Mouse (Mus musculus) kidney, embryonic 16.5 days (tissue): ENCODE data around the gene Prlhr. TPM values are rescaled to one million over a fixed set of nuclear protein-coding genes. Genes with fewer than 3 reads are reported as not detected.

Source experiments
- ATAC-seq: fragments of 200-750 bp; cut with Nextera tagmentation; 2 replicates; pipeline ENCODE4 v1.8.0; 2017; ENCODE audit warnings: moderate TSS enrichment; ENCODE audit not compliant: low FRiP score, low TSS enrichment
- H3K27ac ChIP-seq: fragments of 300-500 bp; sonication (generic); 2 replicates; pipeline ENCODE4 v1.5.1; 2014; ENCODE audit warnings: low read length
- H3K27me3 ChIP-seq: fragments of 300-500 bp; sonication (generic); 2 replicates; pipeline ENCODE4 v1.6.1; 2014; ENCODE audit warnings: low read length, control low read depth, mixed read lengths; ENCODE audit not compliant: insufficient read depth
- H3K36me3 ChIP-seq: fragments of 300-500 bp; sonication (generic); 2 replicates; pipeline ENCODE4 v1.6.1; 2014; ENCODE audit warnings: low read length, control low read depth, mixed read lengths; ENCODE audit not compliant: insufficient read depth
- H3K4me1 ChIP-seq: fragments of 300-500 bp; sonication (generic); 2 replicates; pipeline ENCODE4 v1.6.1; 2014; ENCODE audit warnings: low read length, control low read depth, mixed read lengths; ENCODE audit not compliant: insufficient read depth
- H3K4me2 ChIP-seq: fragments of 300-500 bp; sonication (generic); replicated peaks from 2 replicates; pipeline ENCODE4 v1.6.1; 2014; ENCODE audit warnings: low read depth, low read length
- H3K4me3 ChIP-seq: fragments of 300-500 bp; sonication (generic); 2 replicates; pipeline ENCODE4 v1.5.1; 2014; ENCODE audit warnings: mild to moderate bottlenecking, low read length
- H3K9ac ChIP-seq: fragments of 300-500 bp; sonication (generic); replicated peaks from 2 replicates; pipeline ENCODE4 v1.6.1; 2014; ENCODE audit warnings: low read length
- H3K9me3 ChIP-seq: fragments of 300-500 bp; sonication (generic); 2 replicates; pipeline ENCODE4 v1.6.1; 2016; ENCODE audit warnings: low read length, control low read depth
- WGBS: fragments of 180-500 bp; shearing (Covaris S2); extraction: QIAGEN DNeasy Blood & Tissue Kit; methylation state at CpG from one replicate; pipeline ENCODE4 v1.1.7; 2014; 5-methylcytosine and 5-hydroxymethylcytosine counted together
- polyA plus RNA-seq: library from polyadenylated mRNA; unstranded; fragments of >200 nt; fragmentation: Nextera tagmentation; extraction: Ambion mirVana; gene quantifications from 2 replicates; pipeline ENCODE4 v1.2.1, GENCODE M21; 2015

Gene Prlhr
- polyA plus RNA-seq, 1 experiment from 2014 or later: not detected

- Histone ChIP-seq H3K9me3 (no peaks in the 10 kb centered on the region), H3K27ac (no peak overlapping the region), H3K27me3 (no peaks in the 10 kb centered on the region), H3K36me3 (no peaks in the 10 kb centered on the region), H3K4me1 (no peaks in the 10 kb centered on the region), H3K9ac (no peak overlapping the region), H3K4me2 (no peak overlapping the region), H3K4me3 (no peak overlapping the region)
- ATAC-seq: no peak
Measured at GRCm38 (mm10) chr19:60440531-60440930, 27.6 kb downstream of the Prlhr start.

DNA sequence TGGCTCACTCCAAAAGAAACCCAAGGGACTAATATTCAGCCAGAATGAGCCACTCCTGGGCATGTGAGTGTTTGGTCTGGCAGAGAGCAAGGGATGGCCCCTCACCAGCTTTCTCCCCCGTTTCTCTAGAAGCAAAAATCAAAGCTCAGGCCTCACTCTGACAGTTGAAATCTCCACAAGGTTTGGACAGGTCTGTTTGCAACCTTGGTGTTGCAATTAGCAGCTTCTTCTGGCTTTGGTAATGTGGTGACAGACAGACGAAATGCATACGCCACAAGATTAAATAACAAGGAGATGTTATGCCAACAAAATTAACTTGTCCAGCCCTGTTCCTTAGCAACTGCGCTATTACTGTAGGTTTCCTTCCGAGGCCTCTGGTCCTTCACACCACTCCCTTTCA lies 28.0 kb downstream of the Prlhr start:
- Histone ChIP-seq H3K36me3 (no peaks in the 10 kb centered on the region), H3K4me2 (no peak overlapping the region), H3K4me3 (no peak overlapping the region), H3K4me1 (no peaks in the 10 kb centered on the region), H3K9ac (no peak overlapping the region), H3K27ac (no peak overlapping the region), H3K9me3 (no peaks in the 10 kb centered on the region), H3K27me3 (no peaks in the 10 kb centered on the region)
- WGBS: 51% methylated on average over 5 of the region's 5 CpGs
- no peak for ATAC-seq

GRCm38 (mm10) chr19:60437566-60438241 lies 30.4 kb downstream of the Prlhr start:
- H3K27me3 ChIP-seq: no peaks in the 10 kb centered on the region
- no peaks in the 10 kb centered on the region for H3K4me1 ChIP-seq
- no peaks in the 10 kb centered on the region for H3K9me3 ChIP-seq
- no peaks in the 10 kb centered on the region for H3K36me3 ChIP-seq
- 57% methylated on average over 6 of the region's 6 CpGs for WGBS
- H3K4me3 ChIP-seq: no peak overlapping the region
- no peak for ATAC-seq
- H3K9ac ChIP-seq: no peak overlapping the region
- no peak overlapping the region for H3K4me2 ChIP-seq
- no peak overlapping the region for H3K27ac ChIP-seq

- no peak for ATAC-seq
- WGBS: 81% methylated on average over 6 of the region's 6 CpGs
- H3K27ac ChIP-seq: no peak overlapping the region
Measured at GRCm38 (mm10) chr19:60432347-60433129, 35.6 kb downstream of the Prlhr start.

DNA sequence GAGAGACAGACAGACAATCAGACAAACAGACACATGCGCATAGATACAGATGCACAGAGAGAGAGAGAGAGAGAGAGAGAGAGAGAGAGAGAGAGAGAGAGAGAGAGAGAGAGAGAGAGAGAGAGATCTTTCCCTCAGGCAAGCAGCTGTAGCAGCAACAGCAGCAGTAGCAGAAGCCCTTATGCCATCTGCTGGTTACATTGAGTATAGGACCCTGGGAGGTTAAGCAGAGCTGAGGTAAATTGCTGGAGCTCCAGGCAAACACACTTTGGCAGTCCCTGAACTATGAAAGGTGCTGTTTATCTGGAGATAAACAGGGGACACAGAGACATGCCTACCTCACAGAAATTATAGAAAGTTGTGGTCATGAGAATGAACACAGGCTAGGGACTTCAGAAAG lies 50.5 kb downstream of the Prlhr start:
- Histone ChIP-seq H3K4me3 (no peak overlapping the region), H3K27ac (no peak overlapping the region), H3K4me2 (no peak overlapping the region), H3K27me3 (no peaks in the 10 kb centered on the region), H3K4me1 (no peaks in the 10 kb centered on the region), H3K9me3 (no peaks in the 10 kb centered on the region), H3K9ac (no peak overlapping the region), H3K36me3 (no peaks in the 10 kb centered on the region)
- WGBS: no CpG with 5 or more reads among the region's 1 CpGs
- no peak for ATAC-seq

More at GRCm38 (mm10) chr19:60432347-60433129, 35.6 kb downstream of the Prlhr start:
- Histone ChIP-seq H3K4me2 (no peak overlapping the region), H3K4me3 (no peak overlapping the region), H3K36me3 (no peaks in the 10 kb centered on the region), H3K9ac (no peak overlapping the region), H3K9me3 (no peaks in the 10 kb centered on the region), H3K4me1 (no peaks in the 10 kb centered on the region), H3K27me3 (no peaks in the 10 kb centered on the region)

Other genes starting within 250 kb of the Prlhr start
- gene Fam204a, start 241.6 kb downstream of the Prlhr start, polyA plus RNA-seq: 46.1 and 52.7 TPM in 2 replicates
- 17.5 and 19.2 TPM in 2 replicates for gene Cacul1, start 112.7 kb upstream of the Prlhr start, polyA plus RNA-seq